In genomic region chr9:66727333-66727732, GRCm38 (mm10) we compare ENCODE assay signal across 23 mouse cellular contexts. TPM values are rescaled to one million over a fixed set of nuclear protein-coding genes. Genes with fewer than 3 reads are reported as not detected.
DNase-seq lines count a peak whose midpoint lies in the region; ATAC-seq and TF ChIP-seq lines count a peak whose summit lies in the region.
"Had no signal": no experiment of that assay in that cellular context is flagged by ENCODE, and none has a peak within 500 bp of the region (broad histone marks: within the 10 kb centered on the region; RNA-seq: fewer than 3 reads in every experiment).

No protein-coding gene starts in this region.

- peaks cover 22% of the 10 kb centered on the region; the same call in 1 of the 2 replicates for H3K4me1 ChIP-seq in kidney, postnatal 0 days (replicated peaks; ENCODE audit: insufficient read depth, low read length)
- peaks cover 27% of the 10 kb centered on the region for H3K4me1 ChIP-seq in kidney, embryonic 16.5 days (ENCODE audit: insufficient read depth, low read length)
- H3K4me1 ChIP-seq in hindbrain, embryonic 10.5 days (replicated peaks) = peaks cover 9% of the 10 kb centered on the region
- H3K4me1 ChIP-seq: intestine, embryonic 15.5 days had no signal

- no peaks in the 10 kb centered on the region for H3K27me3 ChIP-seq in kidney, postnatal 0 days (ENCODE audit: insufficient read depth, low read length)
- H3K27me3 ChIP-seq in kidney, embryonic 16.5 days (ENCODE audit: insufficient read depth, low read length) = no peaks in the 10 kb centered on the region
- H3K27me3 ChIP-seq in hindbrain, embryonic 10.5 days (ENCODE audit: insufficient read depth, poor library complexity, severe bottlenecking) = no peaks in the 10 kb centered on the region
- H3K27me3 ChIP-seq: embryonic facial prominence, embryonic 15.5 days; forebrain, embryonic 15.5 days; intestine, embryonic 15.5 days; limb, embryonic 12.5 days; midbrain, embryonic 12.5 days had no signal

- no peak for ATAC-seq in kidney, postnatal 0 days (replicated peaks; ENCODE audit: low FRiP score, low read depth)
- ATAC-seq in kidney, embryonic 16.5 days (ENCODE audit: low FRiP score, low TSS enrichment) = no peak
- ATAC-seq: forebrain, embryonic 15.5 days; hindbrain, embryonic 16.5 days; intestine, embryonic 15.5 days; liver, postnatal 0 days; lung, postnatal 0 days had no signal

- no peak overlapping the region for H3K9ac ChIP-seq in kidney, postnatal 0 days (ENCODE audit: low read depth, low read length)
- H3K9ac ChIP-seq in kidney, embryonic 16.5 days (replicated peaks; ENCODE audit: low read length) = no peak overlapping the region
- H3K9ac ChIP-seq: embryonic facial prominence, embryonic 15.5 days; forebrain, embryonic 15.5 days; intestine, embryonic 15.5 days; limb, embryonic 12.5 days; liver, postnatal 0 days; midbrain, embryonic 12.5 days had no signal

- no peak overlapping the region for H3K4me2 ChIP-seq in kidney, postnatal 0 days (ENCODE audit: low read length)
- H3K4me2 ChIP-seq in kidney, embryonic 16.5 days (replicated peaks; ENCODE audit: low read depth, low read length) = no peak overlapping the region
- H3K4me2 ChIP-seq: embryonic facial prominence, embryonic 15.5 days; forebrain, embryonic 15.5 days; heart, embryonic 11.5 days; intestine, embryonic 15.5 days; liver, embryonic 11.5 days; midbrain, embryonic 12.5 days had no signal

- no peaks in the 10 kb centered on the region for H3K36me3 ChIP-seq in kidney, postnatal 0 days (ENCODE audit: insufficient read depth, low read length)
- H3K36me3 ChIP-seq in kidney, embryonic 16.5 days (ENCODE audit: insufficient read depth, low read length) = no peaks in the 10 kb centered on the region
- no peaks in the 10 kb centered on the region for H3K36me3 ChIP-seq in hindbrain, embryonic 10.5 days
- H3K36me3 ChIP-seq: embryonic facial prominence, embryonic 15.5 days; forebrain, embryonic 15.5 days; intestine, embryonic 15.5 days; limb, embryonic 12.5 days; midbrain, embryonic 12.5 days had no signal

- 52% methylated on average over 7 of the region's 7 CpGs for WGBS in kidney, postnatal 0 days
- WGBS in kidney, embryonic 16.5 days = 66% methylated on average over 7 of the region's 7 CpGs
- WGBS in hindbrain, embryonic 10.5 days = 75% methylated on average over 7 of the region's 7 CpGs

- peak overlapping the region; percentile 14; the same call in 1 of the 2 replicates for H3K27ac ChIP-seq in kidney, postnatal 0 days
- H3K27ac ChIP-seq in kidney, embryonic 16.5 days (ENCODE audit: low read length) = no peak overlapping the region
- no peak overlapping the region for H3K27ac ChIP-seq in hindbrain, embryonic 10.5 days
- H3K27ac ChIP-seq: embryonic facial prominence, embryonic 15.5 days; forebrain, embryonic 15.5 days; intestine, embryonic 15.5 days; midbrain, embryonic 12.5 days had no signal

- TF ChIP-seq CTCF in kidney, postnatal 0 days (IDR thresholded peaks at IDR 0.05; ENCODE audit: low read depth) = no peak

- no peak for DNase-seq in kidney, postnatal 0 days (ENCODE audit: low spot score)
- DNase-seq in cerebellum, adult 8-10 months = peak; percentile 61
- DNase-seq in cerebellum, postnatal 14 days = peak; percentile 46 to 68
- no peak for DNase-seq in adrenal gland, adult 8-10 months
- no peak for DNase-seq in hindbrain, embryonic 10.5 days (ENCODE audit: low spot score)
- no peak for DNase-seq in c-Kit-positive CD71-positive TER-119-positive erythroid progenitor cells, embryonic 14.5 days (ENCODE audit: low spot score)
- DNase-seq: adrenal gland, adult 2 months; gastrocnemius, postnatal 14 days; heart, adult 11 months; kidney, adult 9 months; liver, postnatal 0 days; thymus, postnatal 14 days had no signal

- H3K9me3 ChIP-seq in kidney, postnatal 0 days (replicated peaks; ENCODE audit: low read length) = no peaks in the 10 kb centered on the region
- no peaks in the 10 kb centered on the region for H3K9me3 ChIP-seq in kidney, embryonic 16.5 days (ENCODE audit: low read length)
- H3K9me3 ChIP-seq in hindbrain, embryonic 10.5 days = no peaks in the 10 kb centered on the region
- H3K9me3 ChIP-seq: embryonic facial prominence, embryonic 15.5 days; forebrain, embryonic 15.5 days; intestine, embryonic 15.5 days; limb, embryonic 12.5 days; midbrain, embryonic 12.5 days had no signal

- no peak overlapping the region for H3K4me3 ChIP-seq in kidney, postnatal 0 days (replicated peaks; ENCODE audit: low read depth, low read length)
- no peak overlapping the region for H3K4me3 ChIP-seq in kidney, embryonic 16.5 days (ENCODE audit: low read length)
- H3K4me3 ChIP-seq in hindbrain, embryonic 10.5 days = no peak overlapping the region
- H3K4me3 ChIP-seq: embryonic facial prominence, embryonic 15.5 days; forebrain, embryonic 15.5 days; intestine, embryonic 15.5 days; limb, embryonic 12.5 days; midbrain, embryonic 12.5 days had no signal

RNA-seq across cellular contexts. Expression of gene Car12, which starts 13.8 kb away (rescaled TPM):
- polyA plus RNA-seq in kidney, postnatal 0 days (2015; fragmentation: Nextera tagmentation; extraction: Ambion mirVana) = 52.5 and 60.2 TPM in 2 replicates
- 27.7 and 30.7 TPM in 2 replicates for polyA plus RNA-seq in kidney, embryonic 16.5 days (2015; fragmentation: Nextera tagmentation; extraction: Ambion mirVana)
- total RNA-seq in adrenal gland, adult 8-10 months (2022) = 1 to 10 TPM in 1 of 4 experiments, under 1 TPM in 3; 0.31 to 1.5 (median 0.65) TPM
- polyA plus RNA-seq in hindbrain, embryonic 10.5 days (2016; fragmentation: Nextera tagmentation; extraction: Ambion mirVana) = 0.88 and 1.7 TPM in 2 replicates
- total RNA-seq: monocyte, adult 5-6 weeks had no signal

Comparison
In these comparisons a context has a peak if more than half of its experiments do, and no peak if none do; other contexts are left out.
1. DNase-seq: peak in cerebellum, adult 8-10 months (single experiment) and cerebellum, postnatal 14 days (2 of 2); none in kidney, postnatal 0 days (single experiment), adrenal gland, adult 8-10 months (single experiment), hindbrain, embryonic 10.5 days (single experiment) and c-Kit-positive CD71-positive TER-119-positive erythroid progenitor cells, embryonic 14.5 days (single experiment).
2. RNA of gene Car12, which starts 13.8 kb away (polyA plus RNA-seq): 52.5 to 60.2 TPM in kidney, postnatal 0 days and 27.7 to 30.7 TPM in kidney, embryonic 16.5 days; 0.88 to 1.7 TPM in hindbrain, embryonic 10.5 days; every median in the first group is over 10 times any median in the second.